Mouse (Mus musculus) left cerebral cortex, postnatal 36 days (tissue): ENCODE results near the gene Ak7. TPM values are rescaled to one million over a fixed set of nuclear protein-coding genes. Genes with fewer than 3 reads are reported as not detected.
A peak's percentile ranks its signal among the peaks of the same experiment; 100 is the strongest.

Source experiments
- DNase-seq, 2 experiments: peaks; one replicate each; pipeline ENCODE4 v3.0.0; 2021 to 2022; ENCODE audit warnings: low spot score in 2 of 2, mixed read lengths in 1 of 2
- intact Hi-C: fragments of 180-260 bp; cut with DNase I; formaldehyde crosslinking; loops from one replicate; pipeline ENCODE4 v1.15.1; 2025
- total RNA-seq, 2 experiments: library from RNA; stranded (reverse); gene quantifications; 2 replicates each; pipeline ENCODE4 v1.2.3; 2021

Gene Ak7
- total RNA-seq, 2 experiments from 2014 or later, result 0.41 to 0.62 TPM

GRCm38 (mm10) chr12:105724616-105725015, 18.8 kb downstream of the Ak7 start:
- DNase-seq, result no peak
- intact Hi-C loops, result loop anchor here (5.0 to 10.0 kb wide), 3 partner anchors 37 to 227 kb away; partner anchors contain the start of gene Atg2b

GRCm38 (mm10) chr12:105725736-105726135, 20.0 kb downstream of the Ak7 start:
- DNase-seq, result no peak
- intact Hi-C loops, result loop anchor here (10.0 kb wide), 1 partner anchor 91 kb away; no protein-coding TSS in a partner anchor

- intact Hi-C loops, result loop anchor here (10.0 kb wide), 1 partner anchor 92 kb away; no protein-coding TSS in a partner anchor
- no peak for DNase-seq
Measured at GRCm38 (mm10) chr12:105727268-105727667, 21.5 kb downstream of the Ak7 start.

GRCm38 (mm10) chr12:105727964-105728363, 22.2 kb downstream of the Ak7 start:
- DNase-seq, result peak in 1 of 2 experiments; percentile 15
- intact Hi-C loops, result loop anchor here (10.0 kb wide), 1 partner anchor 93 kb away; no protein-coding TSS in a partner anchor

- intact Hi-C loops, result no loop called here
- DNase-seq, result no peak
Measured at GRCm38 (mm10) chr12:105730851-105731460, 25.2 kb downstream of the Ak7 start.

- intact Hi-C loops, result no loop called here
- no peak for DNase-seq
Measured at GRCm38 (mm10) chr12:105733370-105734159, 27.8 kb downstream of the Ak7 start.

- intact Hi-C loops, result no loop called here
- DNase-seq, result no peak
Measured at GRCm38 (mm10) chr12:105735226-105735888, 29.6 kb downstream of the Ak7 start.

- intact Hi-C loops, result no loop called here
- DNase-seq, result no peak
Measured at GRCm38 (mm10) chr12:105735889-105736251, 30.1 kb downstream of the Ak7 start.

- intact Hi-C loops, result no loop called here
- no peak for DNase-seq
Measured at GRCm38 (mm10) chr12:105738316-105739096, 32.7 kb downstream of the Ak7 start.

- intact Hi-C loops, result no loop called here
- DNase-seq, result no peak
Measured at GRCm38 (mm10) chr12:105739656-105740055, 33.9 kb downstream of the Ak7 start.

GRCm38 (mm10) chr12:105748114-105748513, 42.3 kb downstream of the Ak7 start:
- DNase-seq, result no peak
- intact Hi-C loops, result no loop called here

GRCm38 (mm10) chr12:105753813-105754212, 48.0 kb downstream of the Ak7 start:
- no peak for DNase-seq
- intact Hi-C loops, result no loop called here

GRCm38 (mm10) chr12:105757816-105758497, 52.2 kb downstream of the Ak7 start:
- DNase-seq, result no peak
- intact Hi-C loops, result no loop called here

- intact Hi-C loops, result no loop called here
- no peak for DNase-seq
Measured at GRCm38 (mm10) chr12:105758911-105759310, 53.1 kb downstream of the Ak7 start.

- no peak for DNase-seq
- intact Hi-C loops, result loop anchor here (5.0 kb wide), 1 partner anchor 48 kb away; no protein-coding TSS in a partner anchor
Measured at GRCm38 (mm10) chr12:105759849-105760478, 54.2 kb downstream of the Ak7 start.

- intact Hi-C loops, result loop anchor here (5.0 kb wide), 1 partner anchor 49 kb away; no protein-coding TSS in a partner anchor
- peak in 1 of 2 experiments; percentile 5 for DNase-seq
Measured at GRCm38 (mm10) chr12:105761171-105761570, 55.4 kb downstream of the Ak7 start.

- intact Hi-C loops, result loop anchor here (5.0 kb wide), 1 partner anchor 49 kb away; no protein-coding TSS in a partner anchor
- DNase-seq, result no peak
Measured at GRCm38 (mm10) chr12:105761629-105762028, 55.9 kb downstream of the Ak7 start.

- no peak for DNase-seq
- intact Hi-C loops, result no loop called here
Measured at GRCm38 (mm10) chr12:105769700-105770099, 63.9 kb downstream of the Ak7 start.
